Mouse (Mus musculus): ENCODE data around the gene Iqgap2.

GRCm38 (mm10) chr13:95800925-95801324, 90.8 kb downstream of the Iqgap2 start:
- TF ChIP-seq CTCF (IDR thresholded peaks at IDR 0.05; ENCODE audit: control insufficient read depth, insufficient read depth, insufficient read length) (no peak), MYOD1 (IDR thresholded peaks at IDR 0.05; ENCODE audit: control insufficient read depth, insufficient read length, low read depth) (no peak), MAX (IDR thresholded peaks at IDR 0.05) (no peak), USF1 (IDR thresholded peaks at IDR 0.05; ENCODE audit: low read depth) (no peak), CEBPB (IDR thresholded peaks at IDR 0.05; ENCODE audit: low read depth) (no peak), MYOG (IDR thresholded peaks at IDR 0.05; ENCODE audit: control insufficient read depth, extremely low read depth, insufficient read length) (no peak)

All from C2C12 (cell line).